Mouse (Mus musculus) liver, embryonic 14.5 days (tissue): Measurements from ENCODE around the gene Ube2q1.
A peak's percentile ranks its signal among the peaks of the same experiment; 100 is the strongest.

ENCODE experiments used
- CTCF ChIP-seq: IDR thresholded peaks from 2 replicates; pipeline ENCODE4 v1.5.1; 2016; ENCODE audit warnings: antibody characterized with exemption, low read depth, control low read depth
- EP300 ChIP-seq: IDR thresholded peaks from 2 replicates; pipeline ENCODE4 v1.6.1; 2016; ENCODE audit warnings: antibody characterized with exemption, low read depth

- 0 out of 2 replicates have a peak, but pooled peaks have one; percentile 13 for TF ChIP-seq CTCF
- no peak for TF ChIP-seq EP300
Measured at GRCm38 (mm10) chr3:89788680-89789352, 15.4 kb downstream of the Ube2q1 start.
